In the genomic region with DNA sequence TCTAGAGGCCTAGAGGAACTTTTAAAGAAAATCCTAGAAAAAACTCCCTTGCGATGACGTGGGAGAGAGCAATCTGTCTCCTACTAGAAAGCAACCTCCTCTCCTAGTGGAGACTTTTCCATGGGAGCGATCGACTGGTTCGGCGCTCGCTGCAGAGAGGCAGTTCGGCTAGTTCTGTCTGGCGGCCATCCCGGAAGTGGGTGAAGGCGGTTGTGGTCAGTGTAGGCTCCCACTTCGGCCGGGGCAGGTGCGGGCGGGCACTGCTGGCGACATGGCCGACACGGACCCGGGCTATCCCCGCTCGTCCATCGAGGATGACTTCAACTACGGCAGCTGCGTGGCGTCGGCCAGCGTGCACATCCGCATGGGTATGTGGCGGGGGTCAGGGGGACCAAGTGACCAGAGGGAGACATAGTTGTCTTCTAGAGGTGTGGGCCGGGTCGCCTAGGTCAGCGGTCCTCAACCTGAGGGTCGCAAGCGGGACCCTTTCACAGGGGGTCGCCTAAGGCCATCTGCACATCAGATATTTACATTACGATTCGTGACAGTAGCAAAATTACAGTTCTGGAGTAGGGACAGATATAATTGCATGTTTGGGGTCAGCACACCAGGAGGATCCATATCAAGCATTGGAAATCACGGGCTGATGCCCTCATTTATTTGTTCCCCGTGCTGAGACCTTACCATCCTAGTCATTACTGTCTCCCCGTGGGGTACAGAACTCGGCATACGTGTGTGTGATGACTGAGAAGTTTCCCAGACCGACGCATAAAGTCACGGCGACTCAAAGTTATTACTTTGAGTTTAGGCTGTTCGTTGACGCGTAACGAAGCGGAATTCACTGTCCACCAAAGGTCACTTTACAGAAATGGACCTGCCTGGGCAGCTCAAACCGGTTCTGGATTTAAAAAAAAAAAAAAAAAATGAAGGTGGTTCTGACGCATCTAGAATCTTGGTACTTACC, we compare ENCODE assay signal across 8 mouse cellular contexts. TPM values are rescaled to one million over a fixed set of nuclear protein-coding genes. Genes with fewer than 3 reads are reported as not detected.
DNase-seq lines count a peak whose midpoint lies in the region; ATAC-seq and TF ChIP-seq lines count a peak whose summit lies in the region.

No protein-coding gene starts in this region.

- no peak for TF ChIP-seq CTCF in E14TG2a.4 (conservative IDR thresholded peaks at IDR 0.05; ENCODE audit: low read length)

- H3K27me3 ChIP-seq in E14TG2a.4 (ENCODE audit: insufficient read depth, low read length): no peaks in the 10 kb centered on the region
- H3K27me3 ChIP-seq in forebrain, embryonic 14.5 days (replicated peaks; ENCODE audit: control insufficient read depth, insufficient read depth, low read length): no peaks in the 10 kb centered on the region
- no peaks in the 10 kb centered on the region for H3K27me3 ChIP-seq in liver, embryonic 16.5 days (ENCODE audit: control insufficient read depth, insufficient read depth, low read depth, low read length)
- H3K27me3 ChIP-seq in neural tube, embryonic 13.5 days: no peaks in the 10 kb centered on the region

- no peak overlapping the region; the same call in 1 of the 2 replicates for H3K27ac ChIP-seq in forebrain, embryonic 14.5 days (ENCODE audit: low read depth, low read length)
- H3K27ac ChIP-seq in liver, embryonic 16.5 days (ENCODE audit: low read length): peak overlapping the region; percentile 49; the same call in 1 of the 2 replicates
- no peak overlapping the region for H3K27ac ChIP-seq in neural tube, embryonic 13.5 days (replicated peaks)

- peak overlapping the region; percentile 69 for H3K4me2 ChIP-seq in forebrain, embryonic 14.5 days (ENCODE audit: low read length)
- H3K4me2 ChIP-seq in liver, embryonic 16.5 days (ENCODE audit: low read depth, low read length): peak overlapping the region; percentile 73
- H3K4me2 ChIP-seq in neural tube, embryonic 13.5 days: peak overlapping the region; percentile 79

- intact Hi-C loops in heart, postnatal 14 days (cut with DNase I): loop anchor here (10.0 kb wide), 1 partner anchor 404 kb away; no protein-coding TSS in a partner anchor

- H3K9me3 ChIP-seq in E14TG2a.4 (ENCODE audit: low read length): peaks cover 6% of the 10 kb centered on the region
- H3K9me3 ChIP-seq in forebrain, embryonic 14.5 days (replicated peaks; ENCODE audit: control insufficient read depth, low read length): no peaks in the 10 kb centered on the region
- no peaks in the 10 kb centered on the region for H3K9me3 ChIP-seq in liver, embryonic 16.5 days (replicated peaks; ENCODE audit: control insufficient read depth, low read length)
- peaks cover 4% of the 10 kb centered on the region; the same call in 1 of the 2 replicates for H3K9me3 ChIP-seq in neural tube, embryonic 13.5 days

- peak overlapping the region; percentile 98 for H3K4me3 ChIP-seq in E14TG2a.4 (replicated peaks; ENCODE audit: low read length)
- peak overlapping the region; percentile 86 for H3K4me3 ChIP-seq in forebrain, embryonic 14.5 days (ENCODE audit: low read depth, low read length)
- peak overlapping the region; percentile 85 for H3K4me3 ChIP-seq in liver, embryonic 16.5 days (ENCODE audit: low read depth, low read length)
- peak overlapping the region; percentile 95 for H3K4me3 ChIP-seq in neural tube, embryonic 13.5 days

- DNase-seq in cerebellum, adult 11 months: peak; percentile 79
- peak; percentile 92 for DNase-seq in forebrain, embryonic 14.5 days (ENCODE audit: low spot score)
- DNase-seq in heart, postnatal 14 days: peak; percentile 88 to 90
- peak; percentile 69 for DNase-seq in large intestine, adult 2 months (ENCODE audit: low read depth, low spot score)
- peak; percentile 85 for DNase-seq in telencephalon, adult 2 months (ENCODE audit: low read depth, low spot score)

- H3K4me1 ChIP-seq in E14TG2a.4 (replicated peaks; ENCODE audit: low read depth, low read length): peaks cover 33% of the 10 kb centered on the region
- peaks cover 5% of the 10 kb centered on the region; the same call in 1 of the 2 replicates for H3K4me1 ChIP-seq in forebrain, embryonic 14.5 days (ENCODE audit: control insufficient read depth, insufficient read depth, low read length)
- H3K4me1 ChIP-seq in liver, embryonic 16.5 days (ENCODE audit: control insufficient read depth, low read depth, low read length): peaks cover 7% of the 10 kb centered on the region
- peaks cover 10% of the 10 kb centered on the region for H3K4me1 ChIP-seq in neural tube, embryonic 13.5 days (replicated peaks)

- H3K36me3 ChIP-seq in E14TG2a.4 (ENCODE audit: insufficient read depth, low read length): no peaks in the 10 kb centered on the region; the same call in 1 of the 2 replicates
- no peaks in the 10 kb centered on the region for H3K36me3 ChIP-seq in forebrain, embryonic 14.5 days (ENCODE audit: control insufficient read depth, insufficient read depth, low read length)
- no peaks in the 10 kb centered on the region for H3K36me3 ChIP-seq in liver, embryonic 16.5 days (ENCODE audit: control insufficient read depth, insufficient read depth)
- H3K36me3 ChIP-seq in neural tube, embryonic 13.5 days: no peaks in the 10 kb centered on the region

- ATAC-seq in forebrain, embryonic 14.5 days: peak; percentile 95
- ATAC-seq in liver, embryonic 16.5 days (ENCODE audit: low read depth): peak; percentile 85
- ATAC-seq in neural tube, embryonic 13.5 days (ENCODE audit: low read depth): peak; percentile 92

- peak overlapping the region; percentile 87 for H3K9ac ChIP-seq in forebrain, embryonic 14.5 days (ENCODE audit: low read length)
- H3K9ac ChIP-seq in liver, embryonic 16.5 days (ENCODE audit: low read depth, low read length): peak overlapping the region; percentile 84
- peak overlapping the region; percentile 85 for H3K9ac ChIP-seq in neural tube, embryonic 13.5 days

- 5% methylated on average over 52 of the region's 53 CpGs for WGBS in forebrain, embryonic 14.5 days
- WGBS in large intestine, adult 2 months: 1% methylated on average over 53 of the region's 53 CpGs
- 2% methylated on average over 53 of the region's 53 CpGs for WGBS in liver, embryonic 16.5 days (ENCODE audit: insufficient replicate concordance)
- 4% methylated on average over 53 of the region's 53 CpGs for WGBS in neural tube, embryonic 13.5 days

RNA-seq across cellular contexts. Expression of gene Irak3, which starts 6.9 kb away (rescaled TPM):
- polyA plus RNA-seq in forebrain, embryonic 14.5 days (2014; fragmentation: Nextera tagmentation; extraction: Ambion mirVana): 0.27 and 0.52 TPM in 2 replicates
- 1 to 10 TPM; 2.9 to 4.8 TPM for total RNA-seq in heart, postnatal 14 days (2021)
- polyA plus RNA-seq in large intestine, adult 2 months (2012; rRNA removed): 2.1 and 2.2 TPM in 2 replicates
- polyA plus RNA-seq in liver, embryonic 16.5 days (2015; fragmentation: Nextera tagmentation; extraction: Ambion mirVana): 1.6 and 1.8 TPM in 2 replicates
- polyA plus RNA-seq in neural tube, embryonic 13.5 days (2015; fragmentation: Nextera tagmentation; extraction: Ambion mirVana): 0.71 and 0.73 TPM in 2 replicates

RNA-seq across cellular contexts. Expression of gene Tmbim4, which starts 7.5 kb away (rescaled TPM):
- 85.4 and 102 TPM in 2 replicates for polyA plus RNA-seq in forebrain, embryonic 14.5 days (2014; fragmentation: Nextera tagmentation; extraction: Ambion mirVana)
- total RNA-seq in heart, postnatal 14 days (2021): 10 to 100 TPM; 91.0 to 91.8 TPM
- polyA plus RNA-seq in large intestine, adult 2 months (2012; rRNA removed): 264 and 340 TPM in 2 replicates
- polyA plus RNA-seq in liver, embryonic 16.5 days (2015; fragmentation: Nextera tagmentation; extraction: Ambion mirVana): 75.4 and 81.2 TPM in 2 replicates
- polyA plus RNA-seq in neural tube, embryonic 13.5 days (2015; fragmentation: Nextera tagmentation; extraction: Ambion mirVana): 116 and 120 TPM in 2 replicates

RNA-seq across cellular contexts. Expression of gene Llph, which starts 18.0 kb away (rescaled TPM):
- 41.6 and 44.1 TPM in 2 replicates for polyA plus RNA-seq in forebrain, embryonic 14.5 days (2014; fragmentation: Nextera tagmentation; extraction: Ambion mirVana)
- 1 to 10 TPM; 4.8 to 8.5 TPM for total RNA-seq in heart, postnatal 14 days (2021)
- polyA plus RNA-seq in large intestine, adult 2 months (2012; rRNA removed): 4.9 and 6.4 TPM in 2 replicates
- 19.2 and 21.9 TPM in 2 replicates for polyA plus RNA-seq in liver, embryonic 16.5 days (2015; fragmentation: Nextera tagmentation; extraction: Ambion mirVana)
- 38.0 and 44.2 TPM in 2 replicates for polyA plus RNA-seq in neural tube, embryonic 13.5 days (2015; fragmentation: Nextera tagmentation; extraction: Ambion mirVana)
